Mouse (Mus musculus) heart, postnatal 0 days (tissue): ENCODE measurements around the gene Fcna.

Experiments used
- CTCF ChIP-seq: IDR thresholded peaks from 2 replicates; pipeline ENCODE4 v1.5.1; 2016; ENCODE audit warnings: antibody characterized with exemption, control low read depth, low read depth
- EP300 ChIP-seq: IDR thresholded peaks from 2 replicates; pipeline ENCODE4 v1.6.1; 2016; ENCODE audit warnings: antibody characterized with exemption, low read depth

DNA sequence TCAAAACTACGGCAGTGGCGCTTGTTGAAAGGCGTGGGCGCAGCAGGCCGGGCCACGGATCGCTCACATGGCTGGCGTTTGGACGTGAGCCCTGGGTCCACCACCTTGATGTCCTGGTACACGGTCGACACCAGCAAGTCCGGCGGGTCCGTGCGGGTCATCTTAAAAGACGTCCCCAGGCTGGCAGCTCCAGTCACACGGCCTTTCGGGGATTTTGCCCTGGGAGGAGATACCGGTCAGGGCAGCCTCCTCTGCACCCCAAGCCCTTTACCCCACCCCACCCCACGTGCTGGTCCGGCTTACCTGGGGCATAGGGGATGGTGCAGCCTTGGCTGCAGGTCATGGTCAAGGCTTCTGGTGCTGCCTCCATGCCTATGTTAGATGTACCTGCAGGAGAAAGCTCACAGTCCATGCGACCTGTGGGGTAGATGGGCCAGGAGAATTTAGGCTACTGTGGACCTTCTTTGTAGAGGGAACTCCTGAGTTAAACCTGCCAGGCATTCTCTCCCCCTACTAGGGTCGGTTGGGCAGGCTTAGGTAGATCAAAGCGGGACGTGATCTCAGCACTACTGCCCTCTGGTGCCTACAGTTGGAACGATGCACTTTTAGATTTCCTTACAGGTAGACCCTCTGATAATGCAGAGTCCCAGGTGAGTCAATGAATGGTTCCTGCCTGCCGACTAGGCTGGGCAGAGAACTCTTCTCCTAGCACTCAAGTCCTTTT is 47.9 kb downstream of the Fcna start:
- TF ChIP-seq CTCF = peak; percentile 45
- no peak for TF ChIP-seq EP300
